Mouse (Mus musculus) lung, postnatal 0 days (tissue): ENCODE data around the gene Neu1.

Source experiments
- CTCF ChIP-seq: IDR thresholded peaks from 2 replicates; pipeline ENCODE4 v1.5.1; 2016; ENCODE audit warnings: antibody characterized with exemption, mild to moderate bottlenecking
- EP300 ChIP-seq: IDR thresholded peaks from 2 replicates; pipeline ENCODE4 v1.6.1; 2016; ENCODE audit warnings: antibody characterized with exemption, mild to moderate bottlenecking, control low read depth

DNA sequence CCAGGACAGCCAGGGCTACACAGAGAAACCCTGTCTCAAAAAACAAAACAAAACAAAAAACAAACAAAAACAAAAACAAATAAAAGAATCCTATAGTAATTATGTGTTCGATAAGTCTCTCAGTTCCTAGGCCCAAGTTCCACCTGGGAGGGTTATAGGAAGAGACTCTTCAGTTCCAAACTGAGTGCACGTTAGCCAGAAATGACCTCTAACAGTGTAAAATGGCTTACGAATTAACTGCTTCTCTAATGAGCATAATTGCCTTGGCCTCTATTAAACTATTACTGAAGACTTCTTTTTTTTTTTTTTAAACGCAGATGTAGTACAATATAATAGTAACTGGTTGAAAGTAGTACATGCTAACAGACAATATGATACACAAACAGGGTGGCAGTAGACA, 22.9 kb downstream of the Neu1 start:
- TF ChIP-seq CTCF (no peak), EP300 (no peak)
